ENCODE assay signal across 8 mouse cellular contexts in genomic region chr7:80116158-80116557, GRCm38 (mm10). TPM values are rescaled to one million over a fixed set of nuclear protein-coding genes. Genes with fewer than 3 reads are reported as not detected.
DNase-seq lines count a peak whose midpoint lies in the region; ATAC-seq lines count a peak whose summit lies in the region.

No protein-coding gene starts in this region.

- H3K36me3 ChIP-seq in forebrain, embryonic 13.5 days (ENCODE audit: poor library complexity, severe bottlenecking): no peaks in the 10 kb centered on the region
- H3K36me3 ChIP-seq in midbrain, embryonic 13.5 days: no peaks in the 10 kb centered on the region

- H3K9me3 ChIP-seq in forebrain, embryonic 13.5 days (replicated peaks): no peaks in the 10 kb centered on the region
- H3K9me3 ChIP-seq in midbrain, embryonic 13.5 days: no peaks in the 10 kb centered on the region

- H3K4me2 ChIP-seq in forebrain, embryonic 13.5 days: peak overlapping the region; percentile 86
- peak overlapping the region; percentile 87 for H3K4me2 ChIP-seq in midbrain, embryonic 13.5 days (replicated peaks)

- H3K27ac ChIP-seq in forebrain, embryonic 13.5 days: no peak overlapping the region
- 0 out of 2 replicates have a peak overlapping the region, but pooled peaks have one; percentile 94 for H3K27ac ChIP-seq in midbrain, embryonic 13.5 days

- peak; percentile 90 for DNase-seq in heart, adult 11 months
- no peak for DNase-seq in heart, adult 8-10 months (ENCODE audit: low spot score)
- peak; percentile 46 to 59 for DNase-seq in kidney, adult 8-10 months
- no peak for DNase-seq in urinary bladder, adult 2 months (ENCODE audit: low spot score)
- no peak for DNase-seq in urinary bladder, postnatal 4 days (ENCODE audit: low spot score in 2 of 2)
- no peak for DNase-seq in spleen, postnatal 36 days (ENCODE audit: low spot score in 2 of 2)

- WGBS in forebrain, embryonic 13.5 days: 70% methylated on average over 2 of the region's 2 CpGs
- WGBS in midbrain, embryonic 13.5 days: 78% methylated on average over 2 of the region's 2 CpGs

- peaks cover 41% of the 10 kb centered on the region for H3K4me1 ChIP-seq in forebrain, embryonic 13.5 days
- peaks cover 42% of the 10 kb centered on the region for H3K4me1 ChIP-seq in midbrain, embryonic 13.5 days (replicated peaks)

- no peak for ATAC-seq in forebrain, embryonic 13.5 days
- no peak for ATAC-seq in midbrain, embryonic 13.5 days

- H3K4me3 ChIP-seq in forebrain, embryonic 13.5 days: peak overlapping the region; percentile 89; the same call in 1 of the 2 replicates
- H3K4me3 ChIP-seq in midbrain, embryonic 13.5 days (replicated peaks): peak overlapping the region; percentile 80; the same call in 1 of the 2 replicates

- H3K27me3 ChIP-seq in forebrain, embryonic 13.5 days: no peaks in the 10 kb centered on the region
- H3K27me3 ChIP-seq in midbrain, embryonic 13.5 days: no peaks in the 10 kb centered on the region

- H3K9ac ChIP-seq in forebrain, embryonic 13.5 days: peak overlapping the region; percentile 97; the same call in 1 of the 2 replicates
- H3K9ac ChIP-seq in midbrain, embryonic 13.5 days (replicated peaks): peak overlapping the region; percentile 93; the same call in 1 of the 2 replicates

RNA-seq across cellular contexts. Expression of gene Idh2, which starts 1.0 kb away (rescaled TPM):
- 1,000 to 10,000 TPM; 2,287 to 2,565 (median 2,388) TPM for total RNA-seq in heart, adult 8-10 months (2022)
- polyA plus RNA-seq in forebrain, embryonic 13.5 days (2015; fragmentation: Nextera tagmentation; extraction: Ambion mirVana): 351 and 386 TPM in 2 replicates
- polyA plus RNA-seq in midbrain, embryonic 13.5 days (2015; fragmentation: Nextera tagmentation; extraction: Ambion mirVana): 291 and 296 TPM in 2 replicates
- 86.8 and 101 TPM in 2 replicates for polyA plus RNA-seq in urinary bladder, adult 2 months (2012; rRNA removed)

Comparison
In these comparisons a context has a peak if more than half of its experiments do, and no peak if none do; other contexts are left out.
1. DNase-seq: peak in heart, adult 11 months (single experiment) and kidney, adult 8-10 months (2 of 2); none in heart, adult 8-10 months (single experiment), urinary bladder, adult 2 months (single experiment), urinary bladder, postnatal 4 days (0 of 2) and spleen, postnatal 36 days (0 of 2).